Mouse (Mus musculus): ENCODE results near the gene Stx6.
"Not testable (repeated sequence)": the region's sequence is repeated elsewhere in the genome, so short reads cannot be mapped to it uniquely, and the experiment has no call there.

Gene Stx6

DNA sequence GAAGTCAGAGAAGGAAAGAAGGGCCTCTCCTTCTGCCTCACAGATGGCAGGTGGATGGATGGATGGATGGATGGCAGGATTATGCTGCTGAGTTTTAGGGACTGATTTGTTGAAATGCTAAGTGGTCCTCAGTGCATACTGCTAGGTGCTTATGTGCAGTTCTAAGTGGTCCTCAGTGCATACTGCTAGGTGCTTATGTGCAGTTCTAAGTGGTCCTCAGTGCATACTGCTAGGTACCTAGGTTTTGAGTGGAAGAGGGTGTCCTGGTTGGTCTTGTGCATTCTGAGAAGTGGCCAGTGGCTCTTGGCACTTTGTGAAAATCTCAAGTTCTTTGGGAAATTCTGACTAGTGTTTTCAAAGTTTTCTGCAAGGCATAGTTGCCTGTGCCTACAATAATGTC lies 11.4 kb downstream of the Stx6 start:
- DNase-seq: no peak

- no peak for DNase-seq
Measured at GRCm38 (mm10) chr1:155172895-155173643, 14.6 kb downstream of the Stx6 start.

- not testable (repeated sequence) for DNase-seq
Measured at GRCm38 (mm10) chr1:155173644-155174016, 15.1 kb downstream of the Stx6 start.

GRCm38 (mm10) chr1:155174424-155174823 lies 15.9 kb downstream of the Stx6 start:
- DNase-seq: no peak

DNA sequence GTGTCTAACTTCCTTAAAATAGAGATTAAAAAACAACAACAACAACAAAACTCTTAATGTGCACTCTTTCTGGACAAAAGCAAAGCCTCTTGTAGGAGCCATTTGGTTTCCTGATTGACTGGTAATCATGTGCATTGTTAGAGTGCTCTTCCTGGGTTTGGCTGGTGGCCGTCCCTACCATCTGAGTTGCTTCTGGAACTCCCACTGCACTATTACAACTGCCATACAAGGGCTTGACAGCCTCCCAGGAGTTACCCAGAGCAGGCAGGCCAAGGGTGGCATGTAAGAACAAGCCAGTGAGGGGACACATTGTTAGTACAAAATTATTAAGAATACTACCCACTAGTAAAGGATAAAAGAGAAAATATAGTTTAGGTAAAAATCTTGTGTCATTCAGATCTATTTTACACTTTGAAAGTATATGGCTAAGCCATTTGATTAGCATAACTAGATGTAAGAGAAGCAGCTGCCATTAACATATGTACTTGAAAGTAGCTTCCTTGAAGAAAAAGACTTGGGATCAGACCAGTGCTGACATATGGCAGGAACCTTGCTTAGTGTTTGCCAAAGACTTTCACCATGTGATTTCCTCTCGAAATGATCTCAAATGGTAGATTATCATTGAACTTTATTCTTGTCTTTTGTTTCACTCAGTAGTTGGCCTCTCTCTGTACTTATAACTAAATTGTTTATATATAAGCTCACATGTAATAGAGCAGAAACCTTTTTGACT lies 19.8 kb downstream of the Stx6 start:
- no peak for DNase-seq

DNA sequence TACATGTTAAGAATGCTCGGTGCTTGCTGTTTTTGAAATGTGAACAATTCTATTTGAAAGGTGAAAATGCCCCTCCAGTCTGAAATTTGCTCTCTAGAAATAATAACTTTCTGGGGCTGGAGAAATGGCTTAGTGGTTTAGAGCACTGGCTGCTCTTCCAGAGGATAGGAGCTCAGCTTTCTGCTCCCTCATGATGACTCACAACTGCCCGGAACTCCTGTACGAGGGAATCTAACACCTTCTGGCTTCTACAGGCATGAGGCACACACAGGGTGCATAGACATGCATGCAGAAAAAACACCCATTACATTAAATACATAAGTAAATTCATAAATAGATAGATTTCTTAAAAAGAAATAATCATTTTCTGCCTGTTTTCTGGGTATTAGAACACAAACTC lies 25.7 kb downstream of the Stx6 start:
- DNase-seq: no peak

DNA sequence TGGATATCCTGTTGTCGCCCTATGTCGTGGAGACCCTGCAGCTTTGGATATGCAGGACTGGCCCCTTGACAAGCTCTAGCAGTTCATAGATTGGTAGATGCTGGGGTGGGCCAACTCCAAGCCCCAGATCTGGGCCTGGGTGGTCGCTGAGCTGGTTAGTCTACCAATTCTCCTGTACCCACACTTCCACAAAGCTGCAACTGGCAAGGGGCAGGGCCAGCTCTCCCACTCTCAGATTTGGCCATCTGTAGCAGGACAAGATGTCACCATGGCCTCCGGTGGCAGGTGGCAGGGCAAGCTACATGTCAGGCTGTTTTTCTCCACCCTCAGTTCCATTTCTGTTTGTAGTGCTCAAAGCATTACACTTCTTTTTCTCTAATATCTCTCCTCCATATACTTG lies 30.1 kb downstream of the Stx6 start:
- no peak for DNase-seq

DNA sequence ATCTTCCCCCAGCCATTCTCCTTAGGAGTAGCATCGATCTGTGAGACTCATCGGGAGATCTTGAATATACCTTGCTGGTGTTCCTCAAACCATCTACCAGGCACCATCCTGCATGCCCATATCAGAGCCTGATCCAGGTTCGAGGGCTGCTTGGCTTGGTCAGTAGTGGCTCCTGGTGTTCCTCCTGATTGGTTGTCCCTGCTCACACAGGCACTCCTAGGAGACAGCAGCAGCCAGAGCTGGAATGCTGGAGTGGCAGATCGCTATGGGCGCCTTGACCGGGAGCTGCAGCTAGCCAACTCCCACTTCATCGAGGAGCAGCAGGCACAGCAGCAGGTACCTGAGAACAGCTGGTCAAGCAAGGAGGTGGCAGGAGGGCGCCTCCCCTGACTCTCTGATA lies 32.7 kb downstream of the Stx6 start:
- no peak for DNase-seq

DNA sequence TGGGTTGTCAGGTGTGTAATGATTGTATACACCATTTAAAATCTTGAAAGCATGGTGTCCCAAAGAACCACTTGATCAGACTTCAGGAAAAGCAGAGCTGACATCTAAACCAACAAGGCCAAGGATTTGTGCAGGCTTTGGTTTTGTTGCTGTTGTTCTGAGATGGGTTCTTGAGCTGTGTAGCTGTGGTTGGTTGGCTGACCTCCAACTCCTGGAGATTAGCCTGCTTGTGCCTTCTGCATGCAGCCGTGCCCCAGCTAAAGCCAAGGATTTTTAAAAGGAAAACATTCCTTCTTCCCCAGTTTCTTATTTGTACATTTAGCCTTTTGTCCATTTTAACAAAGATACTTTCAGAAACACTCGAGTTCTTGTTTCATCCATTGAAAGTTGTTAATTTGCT lies 33.2 kb downstream of the Stx6 start:
- DNase-seq: no peak

DNA sequence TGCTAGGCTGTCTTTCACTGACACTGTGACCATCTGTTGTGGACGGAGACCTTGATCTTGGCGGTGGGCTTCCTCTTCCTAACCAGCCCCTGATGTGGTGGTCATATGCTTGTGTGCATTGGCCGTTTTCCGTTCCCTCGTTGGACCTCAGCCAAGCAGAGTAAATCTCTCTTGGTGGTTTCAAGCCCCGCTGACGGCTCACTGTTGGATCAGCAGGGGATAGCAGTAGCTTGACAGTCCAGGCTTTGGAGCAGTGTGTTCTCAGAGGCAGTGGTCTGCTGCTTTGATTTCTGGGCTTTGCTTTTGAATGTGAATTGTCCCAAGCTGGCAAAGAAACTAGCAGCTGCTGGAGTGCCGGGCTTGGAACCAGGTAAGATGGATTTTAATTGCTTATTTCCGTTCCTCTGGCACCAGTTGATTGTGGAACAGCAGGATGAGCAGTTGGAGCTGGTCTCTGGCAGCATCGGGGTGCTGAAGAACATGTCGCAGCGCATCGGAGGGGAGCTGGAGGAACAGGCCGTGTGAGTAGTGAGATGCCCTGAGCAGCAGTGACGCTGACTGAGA lies 34.4 kb downstream of the Stx6 start:
- DNase-seq: no peak

- no peak for DNase-seq
Measured at GRCm38 (mm10) chr1:155196691-155197090, 38.2 kb downstream of the Stx6 start.

- DNase-seq: no peak
Measured at GRCm38 (mm10) chr1:155199522-155199921, 41.0 kb downstream of the Stx6 start.

GRCm38 (mm10) chr1:155200967-155201366 lies 42.5 kb downstream of the Stx6 start:
- DNase-seq: no peak

GRCm38 (mm10) chr1:155201373-155201879 lies 42.9 kb downstream of the Stx6 start:
- DNase-seq: no peak

DNA sequence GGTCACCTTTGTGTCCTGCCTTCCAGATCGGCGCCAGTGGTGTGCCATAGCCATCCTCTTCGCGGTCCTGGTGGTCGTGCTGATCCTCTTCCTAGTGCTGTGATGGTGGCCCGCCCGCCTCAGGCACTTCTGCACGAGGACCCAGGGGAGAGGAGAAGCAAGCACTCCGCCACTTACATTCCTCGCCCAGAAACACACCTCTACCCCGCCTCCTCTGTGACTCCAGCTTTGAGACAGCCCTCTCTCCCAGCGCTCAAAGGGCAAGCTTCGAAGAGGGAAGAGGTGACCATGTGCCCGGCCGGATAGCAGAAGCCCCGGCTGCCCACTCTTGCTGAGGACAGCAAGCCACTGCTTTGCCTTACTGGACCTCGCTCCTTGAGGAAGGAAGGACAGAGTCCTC lies 43.4 kb downstream of the Stx6 start:
- DNase-seq: peak; percentile 74

GRCm38 (mm10) chr1:155202472-155202871 lies 44.0 kb downstream of the Stx6 start:
- no peak for DNase-seq

DNA sequence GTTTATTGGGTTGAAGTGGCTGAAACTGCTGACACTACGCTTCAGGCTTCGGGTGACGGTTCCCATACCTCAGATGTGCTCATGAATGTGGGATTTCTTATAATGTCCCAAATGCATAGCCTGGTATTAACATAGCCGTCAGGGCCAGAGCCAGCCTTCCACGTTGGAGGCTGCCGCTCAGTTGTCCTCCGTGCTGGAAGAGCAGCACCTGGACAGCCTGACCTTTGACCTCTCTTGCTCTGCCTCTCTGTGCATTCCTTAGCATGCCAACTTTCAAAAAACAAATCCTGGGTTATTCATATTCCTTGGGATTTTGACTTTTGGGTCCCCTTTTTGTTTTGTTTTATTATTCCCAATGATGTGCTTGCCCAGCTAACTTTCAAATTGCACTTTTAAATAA lies 44.6 kb downstream of the Stx6 start:
- no peak for DNase-seq

DNA sequence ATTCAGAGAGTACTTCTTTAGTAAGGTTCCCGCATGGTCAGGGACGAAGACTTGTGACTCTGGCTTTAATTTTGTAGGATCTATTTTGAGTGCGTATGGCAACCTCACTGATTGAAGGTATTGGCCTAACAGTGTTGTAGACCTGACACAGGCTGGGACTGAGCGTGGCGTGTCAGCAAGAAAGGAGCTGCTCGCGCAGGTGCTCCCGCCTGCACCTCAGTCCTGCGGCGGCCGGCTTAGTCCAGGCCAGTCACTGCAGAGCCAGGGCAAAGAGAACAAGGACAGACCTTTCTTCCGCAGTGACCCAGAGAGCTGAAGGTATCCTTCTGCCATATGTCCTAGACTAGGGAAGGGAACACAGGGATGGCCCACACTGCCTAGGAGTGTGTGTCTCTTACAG lies 45.4 kb downstream of the Stx6 start:
- no peak for DNase-seq

GRCm38 (mm10) chr1:155204560-155205162 lies 46.1 kb downstream of the Stx6 start:
- no peak for DNase-seq

GRCm38 (mm10) chr1:155205311-155205710 lies 46.8 kb downstream of the Stx6 start:
- no peak for DNase-seq

DNA sequence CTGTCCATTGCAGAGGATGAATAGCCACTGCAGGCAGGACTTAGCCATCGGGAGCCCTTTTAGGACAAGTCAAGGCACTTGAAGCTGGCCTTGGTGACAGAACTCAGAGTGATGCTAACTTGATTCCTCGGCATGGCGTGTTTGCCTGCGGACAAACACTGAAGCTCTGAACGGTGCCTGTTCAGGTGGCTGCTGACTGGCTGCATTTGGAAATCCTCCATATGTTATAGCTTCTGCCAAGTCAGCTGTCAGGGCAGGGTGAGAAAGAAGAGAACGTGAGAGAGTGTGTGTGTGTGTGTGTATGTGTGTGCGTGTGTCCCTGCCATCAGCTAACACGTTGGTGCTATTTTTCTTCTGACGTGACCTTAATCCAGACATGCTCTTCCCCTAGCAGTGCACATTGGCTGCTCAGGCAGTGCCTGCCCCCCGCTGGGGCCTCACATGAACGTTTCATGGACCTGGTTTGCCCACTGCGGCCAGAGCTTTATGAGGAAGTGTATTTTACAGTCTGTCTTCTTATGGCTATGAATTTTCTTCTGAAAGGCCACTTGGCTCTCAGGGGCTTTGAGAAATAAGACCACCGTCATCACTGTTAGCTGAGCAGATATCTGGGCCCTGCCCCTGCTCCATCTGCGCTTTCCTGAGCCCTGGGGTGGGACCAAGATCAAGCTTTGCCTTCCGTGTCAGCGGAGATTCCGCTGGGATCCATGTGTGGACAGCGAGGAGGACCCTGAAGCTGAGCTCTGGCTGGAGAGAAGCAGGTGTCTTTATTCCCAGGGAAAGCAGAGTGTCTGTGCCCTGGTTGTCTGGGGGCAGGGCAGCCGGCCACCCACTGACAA lies 47.5 kb downstream of the Stx6 start:
- no peak for DNase-seq

DNA sequence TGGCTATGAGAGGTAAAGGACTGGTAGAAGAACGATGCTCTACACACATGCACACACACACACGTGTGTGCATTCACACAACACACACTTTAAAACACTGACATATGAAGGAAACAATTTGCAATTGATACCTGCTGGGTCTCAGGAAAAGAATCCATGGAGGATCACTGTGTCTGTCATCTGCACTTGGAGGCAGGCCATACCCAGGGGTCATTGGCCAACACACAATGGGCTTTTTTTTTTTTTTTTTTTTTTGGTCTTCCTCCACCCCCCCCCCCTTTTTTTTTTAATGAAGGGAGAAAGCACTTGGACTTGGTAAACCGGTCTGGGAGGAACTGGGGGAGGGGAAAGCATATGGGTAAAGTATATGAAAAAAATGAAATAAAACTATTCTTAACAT lies 49.3 kb downstream of the Stx6 start:
- no peak for DNase-seq
